Mouse (Mus musculus) forelimb bud, embryonic 11.5 days (tissue): ENCODE data around the gene Gm27235.
"Not testable (repeated sequence)": the region's sequence is repeated elsewhere in the genome, so short reads cannot be mapped to it uniquely, and the experiment has no call there.

Experiments used
- DNase-seq: peaks from one replicate; pipeline ENCODE4 v3.0.0-alpha.2; 2012; ENCODE audit warnings: low read depth, low spot score

The Gm27235 gene

GRCm38 (mm10) chr9:35790001-35790400, at the start of gene Gm27235, which contains the start of gene D730048I06Rik:
Gm27235 (minus strand) TSS chr9:35790101.
D730048I06Rik (minus strand) TSS chr9:35790112.
- DNase-seq: no peak

- not testable (repeated sequence) for DNase-seq
Observed at GRCm38 (mm10) chr9:35817881-35818280, 28.0 kb upstream of the Gm27235 start.

GRCm38 (mm10) chr9:35798146-35798545, 8.2 kb upstream of the Gm27235 start:
- DNase-seq: no peak

- no peak for DNase-seq
Observed at GRCm38 (mm10) chr9:35778009-35778408, 11.9 kb downstream of the Gm27235 start, which contains the start of gene Gm17727. Gm17727 (minus strand) TSS chr9:35778109.

- DNase-seq: no peak
Observed at GRCm38 (mm10) chr9:35756843-35757242, 33.1 kb downstream of the Gm27235 start.

- DNase-seq: no peak
Observed at GRCm38 (mm10) chr9:35740749-35741148, 49.2 kb downstream of the Gm27235 start, which contains the start of gene Gm17677. Gm17677 (plus strand) TSS chr9:35741049.
